Mouse (Mus musculus): ENCODE measurements around the gene Lyz1.
"Not testable (repeated sequence)": the region's sequence is repeated elsewhere in the genome, so short reads cannot be mapped to it uniquely, and the experiment has no call there.

The Lyz1 gene

GRCm38 (mm10) chr10:117287226-117287850 is 5.3 kb downstream of the Lyz1 start:
- DNase-seq (ENCODE audit: low spot score), result no peak

DNA sequence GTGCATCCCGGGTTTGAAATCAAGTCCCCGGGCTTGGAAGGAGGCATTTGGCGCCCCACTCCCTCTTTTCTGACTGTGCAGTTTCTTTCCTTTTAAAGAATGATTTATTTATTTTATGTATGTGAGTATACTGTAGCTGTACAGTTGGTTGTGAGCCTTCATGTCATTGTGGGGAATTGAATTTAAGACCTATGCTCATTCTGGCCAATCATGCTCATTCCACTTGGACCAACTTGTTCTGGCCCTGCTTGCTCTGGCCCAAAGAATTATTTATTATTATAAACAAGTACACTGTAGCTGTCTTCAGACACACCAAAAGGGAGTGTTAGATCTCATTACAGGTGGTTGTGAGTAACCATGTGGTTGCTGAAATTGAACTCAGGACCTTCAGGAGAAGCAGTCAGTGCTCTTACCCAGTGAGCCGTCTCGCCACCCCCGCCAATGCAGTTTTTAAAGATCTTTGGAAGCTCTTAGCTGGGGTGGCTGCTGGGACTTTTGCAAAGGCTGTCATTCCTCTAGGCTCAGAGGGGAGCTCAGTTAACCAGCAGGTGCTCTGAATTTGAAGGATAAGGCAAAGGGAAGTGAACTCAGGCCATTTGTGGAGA is 6.2 kb downstream of the Lyz1 start:
- no peak for DNase-seq (ENCODE audit: low spot score)

- DNase-seq (ENCODE audit: low spot score), result not testable (repeated sequence)
These were observed 7.1 kb downstream of the Lyz1 start for GRCm38 (mm10) chr10:117285584-117285983.

DNA sequence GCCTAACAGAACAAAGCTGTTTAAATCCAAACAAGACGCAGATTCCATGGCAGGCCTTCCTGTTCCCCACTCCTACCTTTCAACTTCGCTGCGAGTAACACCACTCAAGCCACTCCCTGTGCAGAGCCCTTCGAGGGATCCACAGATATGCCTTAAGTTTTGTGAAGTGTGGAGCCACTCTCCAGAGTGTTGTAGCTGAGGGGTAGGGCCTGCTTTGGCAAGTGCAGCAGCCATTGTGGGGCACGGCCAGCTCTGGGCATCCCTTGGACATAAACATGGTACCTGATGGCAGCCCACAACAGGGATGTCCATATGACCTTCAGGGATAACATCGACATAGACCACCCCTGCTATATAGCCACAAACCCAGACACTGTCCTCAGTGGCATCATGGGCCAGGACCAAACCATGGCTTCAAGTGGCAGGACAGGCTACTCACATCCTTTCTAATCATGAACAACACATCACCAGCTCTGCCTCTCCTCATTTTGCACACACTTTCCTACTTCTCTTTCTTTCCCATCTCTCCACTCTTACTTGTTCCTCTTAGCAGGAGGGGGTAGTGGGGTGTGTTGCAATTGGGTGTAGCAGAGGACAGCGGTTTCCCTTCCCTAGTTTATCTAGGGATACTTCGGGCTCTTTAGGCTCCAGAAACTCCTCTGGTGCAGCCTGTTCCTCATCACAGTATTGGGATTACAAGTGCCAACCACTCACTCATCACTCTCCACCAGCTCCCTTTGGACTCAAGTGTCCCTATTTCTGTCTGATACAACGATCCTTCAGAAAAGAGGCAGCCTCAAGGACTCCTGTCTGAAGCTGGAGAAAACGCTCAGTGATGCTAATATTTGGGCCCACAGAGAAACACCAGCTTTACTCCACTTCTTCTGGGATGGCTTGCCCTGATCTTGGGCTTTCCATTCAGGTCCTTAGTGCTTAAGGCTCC is 7.8 kb downstream of the Lyz1 start:
- no peak for DNase-seq (ENCODE audit: low spot score)

- DNase-seq (ENCODE audit: low spot score), result no peak
These were observed 8.6 kb downstream of the Lyz1 start for GRCm38 (mm10) chr10:117283871-117284577.

- DNase-seq (ENCODE audit: low spot score), result not testable (repeated sequence)
These were observed 9.5 kb downstream of the Lyz1 start for GRCm38 (mm10) chr10:117283196-117283595.

DNA sequence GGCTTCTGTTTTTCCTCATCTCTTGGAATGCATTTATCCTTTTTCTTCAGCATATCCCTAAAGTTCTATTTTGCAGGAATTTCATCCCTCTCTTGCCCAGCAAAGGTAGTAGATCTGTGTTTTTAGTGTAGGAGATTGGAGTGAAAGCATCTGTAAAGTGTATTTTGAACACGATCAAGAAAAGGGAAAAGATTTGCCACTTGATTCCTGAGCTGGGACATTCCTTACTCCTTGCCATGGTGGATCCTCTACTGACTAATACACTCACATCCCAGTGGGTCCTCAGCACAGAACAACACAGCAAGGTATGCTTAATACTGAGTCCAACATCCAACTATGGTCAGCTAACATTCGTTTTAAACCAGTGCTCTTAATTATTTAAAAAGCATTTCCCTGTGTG is 10.1 kb downstream of the Lyz1 start:
- DNase-seq (ENCODE audit: low spot score), result no peak

DNA sequence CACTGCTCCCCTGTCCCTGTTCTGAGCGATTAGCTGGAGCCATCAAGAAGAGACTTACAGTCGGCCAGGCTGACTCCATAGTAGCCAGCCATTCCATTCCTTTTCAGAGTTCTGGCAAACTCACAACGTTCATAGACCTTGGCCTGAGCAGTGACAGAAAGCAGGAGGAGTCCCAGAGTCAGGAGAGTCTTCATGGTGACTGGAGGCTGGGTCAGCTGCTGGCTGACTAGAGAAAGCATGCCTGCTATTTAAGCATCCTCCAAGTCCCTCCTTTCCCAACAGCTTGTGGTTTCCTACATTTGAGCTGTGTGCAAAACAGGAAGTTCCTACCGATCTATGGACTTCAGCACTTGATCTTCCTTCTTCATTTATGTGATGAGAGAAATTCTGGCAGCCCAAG is 10.6 kb downstream of the Lyz1 start, which contains the start of gene Lyz2:
Lyz2 (minus strand) TSS at position 273 of the 400 bp plus-strand sequence.
- no peak for DNase-seq (ENCODE audit: low spot score)

- no peak for DNase-seq (ENCODE audit: low spot score)
These were observed 11.2 kb downstream of the Lyz1 start for GRCm38 (mm10) chr10:117281381-117281920.

- DNase-seq (ENCODE audit: low spot score), result no peak
These were observed 12.7 kb downstream of the Lyz1 start for GRCm38 (mm10) chr10:117280000-117280399.

- DNase-seq (ENCODE audit: low spot score), result not testable (repeated sequence)
These were observed 14.2 kb downstream of the Lyz1 start for GRCm38 (mm10) chr10:117278510-117278909.

DNA sequence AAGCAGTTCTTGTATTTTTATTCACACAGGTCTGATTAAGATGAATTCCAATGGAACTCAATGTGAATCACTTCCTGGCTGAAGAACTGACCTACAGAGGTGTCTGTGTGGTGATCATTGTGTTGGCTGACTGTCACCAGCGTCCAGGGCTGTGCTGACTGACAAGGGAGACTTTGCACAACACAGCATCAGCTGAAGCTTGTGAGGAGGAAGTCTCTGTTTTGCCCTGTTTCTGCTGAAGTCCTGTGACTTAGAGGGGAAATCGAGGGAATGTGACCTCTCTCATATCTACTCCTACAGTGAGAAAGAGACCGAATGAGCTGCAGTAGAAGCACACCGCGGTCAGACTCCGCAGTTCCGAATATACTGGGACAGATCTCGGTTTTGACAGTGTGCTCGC is 14.9 kb downstream of the Lyz1 start:
- DNase-seq (ENCODE audit: low spot score), result not testable (repeated sequence)

GRCm38 (mm10) chr10:117275681-117276369 is 16.8 kb downstream of the Lyz1 start:
- no peak for DNase-seq (ENCODE audit: low spot score)

DNA sequence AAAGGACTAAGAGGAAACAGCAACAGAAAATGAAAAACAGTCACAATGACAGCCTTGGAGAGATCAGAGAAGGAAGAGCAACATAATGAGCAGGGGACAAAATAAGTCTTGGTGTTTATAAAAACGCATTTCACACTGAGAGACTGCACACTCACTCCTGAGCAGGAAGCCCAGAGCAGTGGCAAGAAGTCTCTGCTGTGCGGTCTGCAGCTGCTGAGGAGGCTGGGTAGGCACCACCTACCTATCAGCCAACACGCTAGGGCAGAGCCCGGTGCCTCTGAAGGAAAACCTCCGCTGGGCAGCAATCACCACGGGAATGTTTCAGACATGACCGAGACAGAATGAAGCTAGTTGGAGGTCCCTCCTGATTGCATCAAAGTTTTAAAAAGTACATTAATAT is 18.0 kb downstream of the Lyz1 start:
- DNase-seq (ENCODE audit: low spot score), result not testable (repeated sequence)

DNA sequence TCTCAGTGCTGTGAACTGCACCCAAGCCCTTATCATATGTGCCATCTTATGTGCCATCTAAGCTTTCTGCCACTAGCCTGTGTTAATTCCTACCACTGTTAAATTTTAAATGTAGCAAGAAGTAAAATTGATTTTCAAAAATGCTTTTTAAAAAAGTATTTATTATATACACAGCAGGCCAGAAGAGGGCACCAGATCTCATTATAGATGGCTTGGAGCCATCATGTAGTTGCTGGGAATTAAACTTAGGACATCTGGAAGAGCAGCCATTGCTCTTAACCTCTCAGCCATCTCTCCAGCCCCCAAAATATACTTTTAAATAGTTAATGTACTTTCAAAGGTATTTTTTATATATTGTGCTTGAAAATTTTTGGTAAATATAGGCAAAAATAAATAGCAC is 20.6 kb downstream of the Lyz1 start:
- DNase-seq (ENCODE audit: low spot score), result no peak

- no peak for DNase-seq (ENCODE audit: low spot score)
These were observed 32.8 kb downstream of the Lyz1 start for GRCm38 (mm10) chr10:117259870-117260269.

DNA sequence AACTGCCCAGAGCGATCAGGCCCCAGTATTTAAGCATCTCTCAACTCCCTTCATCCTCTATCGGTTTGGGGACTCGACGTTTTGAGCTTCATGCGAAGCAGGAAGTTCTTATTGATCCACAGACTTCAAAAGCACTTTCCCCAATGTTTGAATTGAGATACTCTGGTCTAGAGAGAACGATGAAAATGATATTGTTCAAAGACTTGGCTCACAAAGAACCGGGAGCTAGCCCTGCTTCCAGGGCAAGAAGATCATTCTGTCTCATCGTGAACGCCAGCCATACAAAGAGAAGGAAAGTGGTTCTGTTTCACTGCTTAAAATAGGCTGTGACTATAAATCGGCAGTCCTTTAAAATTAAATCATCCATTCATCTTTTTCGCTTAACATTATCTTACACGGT is 54.1 kb downstream of the Lyz1 start, which contains the start of gene 9530003J23Rik:
9530003J23Rik (minus strand) TSS at position 101 of the 400 bp plus-strand sequence.
- DNase-seq (ENCODE audit: low spot score), result no peak
